Mouse (Mus musculus): ENCODE measurements around the gene Lgals8. TPM values are rescaled to one million over a fixed set of nuclear protein-coding genes. Genes with fewer than 3 reads are reported as not detected.

Gene Lgals8
- polyA plus RNA-seq (2014; fragmentation: Illumina TruSeq; extraction: RNeasy Lipid Tissue Mini Kit (QIAGEN cat#74804); ENCODE audit: low read depth, low replicate concordance), result 99.5 TPM

DNA sequence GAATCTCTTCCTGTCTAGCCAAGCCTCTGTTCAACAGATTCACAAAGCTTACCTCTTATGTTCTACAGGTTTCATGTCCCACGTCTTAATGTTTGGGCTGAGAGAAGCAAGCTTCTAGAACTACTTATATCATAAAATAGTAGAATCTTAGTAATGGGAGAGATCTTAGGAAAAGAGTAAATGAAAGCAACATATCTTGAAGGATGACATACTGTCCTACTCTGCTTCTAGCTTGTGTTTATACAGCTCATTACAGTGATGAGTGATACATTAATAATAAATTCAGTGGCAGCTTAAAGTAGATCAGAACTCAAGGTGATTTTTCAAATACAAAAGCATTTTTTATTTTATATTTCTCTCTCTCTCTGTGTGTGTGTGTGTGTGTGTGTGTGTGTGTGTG, at the start of gene Lgals8:
Lgals8 (minus strand) TSS at position 101 of the 400 bp plus-strand sequence.

DNA sequence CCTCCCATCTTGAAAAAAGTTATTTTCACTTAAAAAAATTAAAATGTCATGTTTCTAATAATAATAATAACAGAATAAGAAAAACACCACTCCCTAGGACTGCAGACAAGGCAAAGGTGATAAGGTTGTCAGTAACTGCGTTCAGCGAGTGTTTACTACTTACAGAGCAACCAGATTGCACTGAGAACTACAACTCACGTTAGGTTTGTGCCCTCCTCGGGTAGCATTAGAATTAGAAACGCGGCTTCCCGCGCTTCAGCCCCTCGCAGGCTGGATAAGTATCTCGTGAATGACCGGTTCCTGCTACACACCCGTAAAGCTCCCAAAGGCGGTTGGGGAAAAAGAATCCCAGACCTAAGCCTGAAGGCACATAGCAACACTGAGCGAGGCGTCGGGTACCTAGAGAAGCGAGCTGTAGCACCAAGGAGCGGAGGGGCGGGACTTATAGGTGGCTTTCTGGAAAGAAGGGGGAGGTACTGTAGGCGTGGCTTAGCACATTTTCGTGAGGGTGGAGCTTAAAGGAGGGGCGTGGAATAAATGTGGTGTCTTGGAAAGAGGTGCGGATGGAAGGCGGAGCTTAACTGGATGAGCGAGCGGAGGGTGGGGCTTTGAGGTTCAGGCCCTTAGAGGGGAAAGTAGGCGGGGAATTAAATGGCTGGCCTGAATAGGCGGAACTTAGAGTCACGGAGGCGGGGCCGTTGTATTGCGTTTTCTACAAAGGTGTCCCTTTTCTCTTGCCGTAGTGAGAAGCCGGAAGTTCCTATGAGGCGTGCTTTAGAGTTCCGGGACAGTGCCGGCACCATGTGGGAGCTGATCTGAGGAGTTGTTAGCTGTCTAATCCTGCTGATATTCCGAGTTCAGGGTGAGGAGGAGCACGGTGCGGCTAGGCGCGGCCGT, 69.9 kb downstream of the Lgals8 start, which contains the start of gene Heatr1:
Heatr1 (plus strand) TSS at position 419 of the 897 bp plus-strand sequence.

Other genes with a start within 250 kb of the Lgals8 start
- gene Mtr, start 206.8 kb downstream of the Lgals8 start, polyA plus RNA-seq (2014; fragmentation: Illumina TruSeq; extraction: RNeasy Lipid Tissue Mini Kit (QIAGEN cat#74804); ENCODE audit: low read depth, low replicate concordance), result 21.0 TPM
- not detected for gene Actn2, start 124.2 kb downstream of the Lgals8 start, polyA plus RNA-seq (2014; fragmentation: Illumina TruSeq; extraction: RNeasy Lipid Tissue Mini Kit (QIAGEN cat#74804); ENCODE audit: low read depth, low replicate concordance)
- 8.8 TPM for gene Heatr1, start 69.9 kb downstream of the Lgals8 start, polyA plus RNA-seq (2014; fragmentation: Illumina TruSeq; extraction: RNeasy Lipid Tissue Mini Kit (QIAGEN cat#74804); ENCODE audit: low read depth, low replicate concordance)
- gene Edaradd, start 55.5 kb upstream of the Lgals8 start, polyA plus RNA-seq (2014; fragmentation: Illumina TruSeq; extraction: RNeasy Lipid Tissue Mini Kit (QIAGEN cat#74804); ENCODE audit: low read depth, low replicate concordance), result 0.61 TPM
- 16.7 TPM for gene Ero1lb, start 100.9 kb upstream of the Lgals8 start, polyA plus RNA-seq (2014; fragmentation: Illumina TruSeq; extraction: RNeasy Lipid Tissue Mini Kit (QIAGEN cat#74804); ENCODE audit: low read depth, low replicate concordance)